Mouse (Mus musculus): Measurements from ENCODE around the gene Klhl7. TPM values are rescaled to one million over a fixed set of nuclear protein-coding genes. Genes with fewer than 3 reads are reported as not detected.

Klhl7 gene
- polyA plus RNA-seq, 1 experiment from 2014 or later, result 205 TPM

Other genes with a start within 250 kb of the Klhl7 start
- gene Fam126a, start 69.9 kb upstream of the Klhl7 start, polyA plus RNA-seq (2015; fragmentation: Nextera tagmentation; extraction: Ambion mirVana), result 49.9 and 60.2 TPM in 2 replicates
- 14.4 and 16.7 TPM in 2 replicates for gene Nupl2, start 64.4 kb downstream of the Klhl7 start, polyA plus RNA-seq (2015; fragmentation: Nextera tagmentation; extraction: Ambion mirVana)

All from forebrain, embryonic 16.5 days (tissue).